Mouse (Mus musculus): ENCODE data around the gene Dgcr2.

GRCm38 (mm10) chr16:17815411-17816402, 82.7 kb downstream of the Dgcr2 start:
- no peak for TF ChIP-seq MAX (IDR thresholded peaks at IDR 0.05; ENCODE audit: low read depth)
- TF ChIP-seq USF1 (IDR thresholded peaks at IDR 0.05; ENCODE audit: low read depth): no peak
- no peak for TF ChIP-seq POLR2A (IDR thresholded peaks at IDR 0.05; ENCODE audit: insufficient read length, low read depth)
